28 mouse cellular contexts compared by ENCODE assay signal in genomic region chr1:167734471-167734870, GRCm38 (mm10). TPM values are rescaled to one million over a fixed set of nuclear protein-coding genes. Genes with fewer than 3 reads are reported as not detected.
DNase-seq lines count a peak whose midpoint lies in the region; ATAC-seq and TF ChIP-seq lines count a peak whose summit lies in the region.
"Had no signal": no experiment of that assay in that cellular context is flagged by ENCODE, and none has a peak within 500 bp of the region (broad histone marks: within the 10 kb centered on the region; RNA-seq: fewer than 3 reads in every experiment).

No protein-coding gene starts in this region.

- no peak overlapping the region for H3K9ac ChIP-seq in lung, postnatal 0 days (replicated peaks; ENCODE audit: low read depth)
- H3K9ac ChIP-seq: liver, embryonic 12.5 days; stomach, embryonic 15.5 days had no signal

- H3K27me3 ChIP-seq in lung, postnatal 0 days (replicated peaks; ENCODE audit: insufficient read depth, low read length) = no peaks in the 10 kb centered on the region
- H3K27me3 ChIP-seq: liver, embryonic 12.5 days; stomach, embryonic 15.5 days had no signal

- no peak overlapping the region for H3K4me3 ChIP-seq in lung, postnatal 0 days (ENCODE audit: low read depth, low read length)
- H3K4me3 ChIP-seq: liver, embryonic 12.5 days; stomach, embryonic 15.5 days had no signal

- 6% methylated on average over 6 of the region's 6 CpGs for WGBS in lung, postnatal 0 days

- no peak for ATAC-seq in lung, postnatal 0 days
- ATAC-seq: forebrain, embryonic 14.5 days; inflammation-experienced regulatory T-cells, adult 6 months; liver, embryonic 12.5 days had no signal

- H3K9me3 ChIP-seq in lung, postnatal 0 days (ENCODE audit: low read length) = no peaks in the 10 kb centered on the region
- H3K9me3 ChIP-seq: liver, embryonic 12.5 days; stomach, embryonic 15.5 days had no signal

- DNase-seq in heart, adult 11 months = peak; percentile 55
- no peak for DNase-seq in heart, postnatal 4 days
- peak; percentile 37 for DNase-seq in NIH3T3 (ENCODE audit: low read depth)
- peak; percentile 69 for DNase-seq in embryo, embryonic 11 days
- peak; percentile 36 for DNase-seq in forelimb bud, embryonic 11.5 days (ENCODE audit: low read depth, low spot score)
- DNase-seq in lung, postnatal 0 days (ENCODE audit: low spot score) = no peak
- DNase-seq in layer of hippocampus, postnatal 14 days (ENCODE audit: low spot score in 2 of 2) = no peak
- no peak for DNase-seq in testis, postnatal 14 days (ENCODE audit: low spot score)
- DNase-seq: B cell, adult 2 months; cerebellum, adult 2 months; cerebellum, postnatal 36 days; heart, adult 18-20 months; kidney, adult 2 months; kidney, postnatal 14 days; lung, adult 2 months; midbrain, embryonic 14.5 days; right cerebral cortex, postnatal 14 days; thymus, postnatal 14 days had no signal

- H3K27ac ChIP-seq in lung, postnatal 0 days (ENCODE audit: low read length) = no peak overlapping the region
- H3K27ac ChIP-seq: liver, embryonic 12.5 days; stomach, embryonic 15.5 days had no signal

- no peak for TF ChIP-seq EP300 in lung, postnatal 0 days (IDR thresholded peaks at IDR 0.05)

- no peak overlapping the region for H3K4me2 ChIP-seq in lung, postnatal 0 days (replicated peaks; ENCODE audit: low read depth, low read length)
- H3K4me2 ChIP-seq: liver, embryonic 12.5 days; stomach, embryonic 15.5 days had no signal

- H3K36me3 ChIP-seq in lung, postnatal 0 days (ENCODE audit: insufficient read depth, low read length) = no peaks in the 10 kb centered on the region
- H3K36me3 ChIP-seq: liver, embryonic 12.5 days; stomach, embryonic 15.5 days had no signal

- H3K4me1 ChIP-seq in lung, postnatal 0 days (ENCODE audit: insufficient read depth, low read depth, low read length) = no peaks in the 10 kb centered on the region
- H3K4me1 ChIP-seq: liver, embryonic 12.5 days; stomach, embryonic 15.5 days had no signal

- no peak for TF ChIP-seq CTCF in lung, postnatal 0 days (IDR thresholded peaks at IDR 0.05)

RNA-seq across cellular contexts. Expression of gene Lmx1a, which starts 45.4 kb away (rescaled TPM):
- total RNA-seq in heart, postnatal 4 days (2021) = not detected
- not detected in 2 replicates for polyA plus RNA-seq in lung, postnatal 0 days (2015; fragmentation: Nextera tagmentation; extraction: Ambion mirVana)
- total RNA-seq in layer of hippocampus, postnatal 14 days (2021) = 1 to 10 TPM in 1 of 2 experiments, under 1 TPM in 1; 0.31 to 1.3 TPM
- total RNA-seq: adrenal gland, adult 18-20 months; heart, adult 18-20 months; hematopoietic stem cell, adult 5-6 weeks; left cerebral cortex, adult 18-20 months; neutrophil, adult 5-6 weeks had no signal
- polyA plus RNA-seq: heart, embryonic 14.5 days; lung, adult 2 months; spleen, adult 2 months had no signal

Comparison
In these comparisons a context has a peak if more than half of its experiments do, and no peak if none do; other contexts are left out.
1. DNase-seq: peak in heart, adult 11 months (single experiment), NIH3T3 (single experiment), embryo, embryonic 11 days (single experiment) and forelimb bud, embryonic 11.5 days (single experiment); none in heart, postnatal 4 days (single experiment), lung, postnatal 0 days (single experiment), layer of hippocampus, postnatal 14 days (0 of 2) and testis, postnatal 14 days (single experiment).